Mouse (Mus musculus) small intestine, adult 2 months (tissue): ENCODE data around the gene Gad2.

Experiments
- CTCF ChIP-seq: fragments of 200-500 bp; IDR thresholded peaks from 2 replicates; pipeline ENCODE4 v1.5.1; 2012; ENCODE audit warnings: low read depth, mild to moderate bottlenecking, control low read depth, inconsistent platforms, low read length, moderate library complexity, mixed read lengths; ENCODE audit not compliant: insufficient replicate concordance, insufficient read length; ENCODE audit errors: extremely low read depth
- POLR2A ChIP-seq: fragments of 200-500 bp; IDR thresholded peaks from 2 replicates; pipeline ENCODE4 v1.6.1; 2012; ENCODE audit warnings: low read depth, mild to moderate bottlenecking, control low read depth, inconsistent platforms, low read length, moderate library complexity

DNA sequence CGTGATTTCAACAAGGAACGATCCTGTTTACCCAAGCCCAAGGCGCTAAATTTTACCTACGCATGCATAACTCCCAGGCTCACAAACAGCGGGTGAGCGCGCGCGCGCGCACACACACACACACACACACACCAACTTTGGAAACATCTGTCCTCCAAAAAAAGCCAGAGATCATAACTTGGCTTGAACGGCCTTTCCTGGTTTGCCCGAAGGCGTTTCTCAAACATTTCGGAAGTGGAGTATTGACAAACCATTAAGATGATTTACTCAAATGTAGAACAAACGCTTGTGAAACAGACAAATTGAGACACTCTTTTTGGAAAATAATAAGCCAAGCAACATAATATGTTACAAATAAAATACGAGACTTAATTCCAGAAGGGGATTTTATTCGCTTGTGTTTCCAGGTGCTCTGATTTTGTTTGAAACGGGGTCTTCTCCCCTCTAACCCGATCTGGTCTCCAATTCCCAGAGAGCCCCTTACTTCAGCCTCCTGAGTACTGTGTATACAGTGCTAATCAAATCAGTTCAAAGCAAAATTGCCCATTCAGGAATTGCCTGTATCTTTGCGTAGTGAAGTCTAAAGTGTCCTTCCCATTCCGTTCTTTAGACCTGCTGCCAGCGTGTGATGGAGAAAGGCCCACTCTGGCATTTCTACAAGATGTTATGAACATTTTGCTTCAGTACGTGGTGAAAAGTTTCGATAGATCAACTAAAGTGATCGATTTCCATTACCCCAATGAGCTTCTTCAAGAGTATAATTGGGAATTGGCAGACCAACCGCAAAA is 2.4 kb downstream of the Gad2 start:
- TF ChIP-seq CTCF (no peak), POLR2A (no peak)
